Mouse (Mus musculus) lung, embryonic 14.5 days (tissue): ENCODE measurements around the gene Tifa. TPM values are rescaled to one million over a fixed set of nuclear protein-coding genes. Genes with fewer than 3 reads are reported as not detected.
A peak's percentile ranks its signal among the peaks of the same experiment; 100 is the strongest.
"Not testable (repeated sequence)": the region's sequence is repeated elsewhere in the genome, so short reads cannot be mapped to it uniquely, and the experiment has no call there.

Source experiments
- ATAC-seq: fragments of 200-750 bp; cut with Nextera tagmentation; 2 replicates; pipeline ENCODE4 v1.8.0; 2017; ENCODE audit warnings: mild to moderate bottlenecking, moderate TSS enrichment, moderate library complexity; ENCODE audit not compliant: insufficient read depth
- DNase-seq: peaks from one replicate; pipeline ENCODE4 v3.0.0-alpha.2; 2015
- H3K27ac ChIP-seq: fragments of 300-500 bp; sonication (generic); 2 replicates; pipeline ENCODE4 v1.5.1; 2014; ENCODE audit warnings: low read depth, mild to moderate bottlenecking, moderate library complexity
- H3K27me3 ChIP-seq: fragments of 300-500 bp; sonication (generic); 2 replicates; pipeline ENCODE4 v1.6.1; 2014; ENCODE audit warnings: low read length, control low read depth; ENCODE audit not compliant: insufficient read depth
- H3K36me3 ChIP-seq: fragments of 300-500 bp; sonication (generic); 2 replicates; pipeline ENCODE4 v1.6.1; 2014; ENCODE audit warnings: control low read depth; ENCODE audit not compliant: insufficient read depth
- H3K4me1 ChIP-seq: fragments of 300-500 bp; sonication (generic); 2 replicates; pipeline ENCODE4 v1.6.1; 2014; ENCODE audit warnings: antibody characterized with exemption, control low read depth; ENCODE audit not compliant: insufficient read depth
- H3K4me2 ChIP-seq: fragments of 300-500 bp; sonication (generic); 2 replicates; pipeline ENCODE4 v1.6.1; 2014; ENCODE audit warnings: mild to moderate bottlenecking
- H3K4me3 ChIP-seq: fragments of 300-500 bp; sonication (generic); 2 replicates; pipeline ENCODE4 v1.5.1; 2014; ENCODE audit warnings: low read depth, low read length
- H3K9ac ChIP-seq: fragments of 300-500 bp; sonication (generic); 2 replicates; pipeline ENCODE4 v1.6.1; 2014
- H3K9me3 ChIP-seq: fragments of 300-500 bp; sonication (generic); 2 replicates; pipeline ENCODE4 v1.6.1; 2016; ENCODE audit warnings: low read depth, low read length, control low read depth
- CTCF ChIP-seq: IDR thresholded peaks from 2 replicates; pipeline ENCODE4 v1.5.1; 2016; ENCODE audit warnings: antibody characterized with exemption, low read depth
- WGBS: fragments of 180-500 bp; shearing (Covaris S2); extraction: QIAGEN DNeasy Blood & Tissue Kit; methylation state at CpG from one replicate; pipeline ENCODE4 v1.1.7; 2014; 5-methylcytosine and 5-hydroxymethylcytosine counted together
- polyA plus RNA-seq: library from polyadenylated mRNA; unstranded; fragments of >200 nt; fragmentation: Nextera tagmentation; extraction: Ambion mirVana; gene quantifications from 2 replicates; pipeline ENCODE4 v1.2.1, GENCODE M21; 2014

Tifa gene
- polyA plus RNA-seq, 1 experiment from 2014 or later = 4.3 TPM

DNA sequence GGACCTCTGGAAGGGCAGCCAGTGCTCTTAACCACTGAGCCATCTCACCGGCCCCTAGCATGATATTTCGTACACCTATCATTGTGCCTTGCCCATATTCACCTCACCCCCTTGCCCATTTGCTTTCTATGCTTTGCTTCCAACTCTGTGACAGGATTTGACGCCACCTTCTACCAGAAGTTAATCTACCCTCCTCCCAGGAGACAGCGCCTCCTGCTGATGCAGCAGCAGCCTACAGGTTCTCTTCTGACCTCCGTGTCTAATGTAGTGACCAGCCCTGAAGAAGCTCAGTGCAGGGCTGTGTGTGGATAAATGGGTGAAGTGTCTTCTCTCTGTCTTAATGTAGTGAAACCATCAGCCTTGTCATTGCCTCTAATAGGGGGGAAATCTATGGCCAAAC, 25.1 kb upstream of the Tifa start:
- no peak for ATAC-seq
- Histone ChIP-seq H3K4me2 (no peak overlapping the region), H3K9me3 (no peaks in the 10 kb centered on the region), H3K4me1 (no peaks in the 10 kb centered on the region), H3K27ac (no peak overlapping the region), H3K9ac (no peak overlapping the region), H3K27me3 (no peaks in the 10 kb centered on the region), H3K4me3 (no peak overlapping the region), H3K36me3 (no peaks in the 10 kb centered on the region)
- WGBS = 56% methylated on average over 5 of the region's 5 CpGs
- no peak for DNase-seq
- TF ChIP-seq CTCF = peak; percentile 28; the same call in 1 of the 2 replicates

DNA sequence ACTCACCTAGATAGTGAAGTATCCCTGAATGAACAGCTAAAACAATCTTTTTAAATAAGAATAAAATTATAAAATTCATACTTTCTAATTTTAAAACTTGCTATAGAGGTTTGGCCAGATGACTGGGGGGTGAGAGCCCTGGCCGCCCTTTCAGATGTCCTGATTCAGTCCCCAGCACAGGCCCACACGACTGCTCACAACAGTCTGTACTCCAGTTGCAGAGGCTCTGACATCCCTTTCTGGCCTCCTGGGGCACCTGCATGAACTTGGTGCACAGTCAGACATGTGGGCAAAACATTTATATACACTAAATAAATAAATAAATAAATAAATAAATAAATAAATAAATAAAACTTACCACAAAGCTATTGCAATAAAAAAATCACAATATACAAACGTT, 23.6 kb upstream of the Tifa start:
- H3K4me3 ChIP-seq = no peak overlapping the region
- H3K9ac ChIP-seq = no peak overlapping the region
- H3K27me3 ChIP-seq = no peaks in the 10 kb centered on the region
- H3K4me2 ChIP-seq = no peak overlapping the region
- H3K36me3 ChIP-seq = no peaks in the 10 kb centered on the region
- no peaks in the 10 kb centered on the region for H3K4me1 ChIP-seq
- TF ChIP-seq CTCF = no peak
- WGBS = 57% methylated on average over 3 of the region's 3 CpGs
- no peaks in the 10 kb centered on the region for H3K9me3 ChIP-seq
- ATAC-seq = no peak
- no peak for DNase-seq
- no peak overlapping the region for H3K27ac ChIP-seq

DNA sequence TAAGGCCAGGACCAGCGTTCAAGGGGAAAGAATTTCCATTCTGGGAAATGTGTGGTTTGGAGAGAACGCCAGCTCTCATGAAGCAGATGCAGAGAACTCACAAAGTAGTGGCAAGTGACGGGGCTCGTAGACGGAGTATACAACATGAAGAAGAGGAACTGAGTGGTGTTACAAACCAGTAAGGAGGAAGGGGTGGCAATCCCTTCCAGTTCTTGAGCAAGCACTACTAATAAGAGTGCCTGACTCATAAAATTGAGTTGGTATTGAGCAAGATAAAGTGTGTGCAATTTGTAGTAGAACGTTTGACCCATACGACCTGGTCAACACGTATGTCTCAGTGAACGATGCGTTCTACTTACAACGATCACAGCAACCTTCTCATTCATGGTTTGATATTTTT, 20.5 kb upstream of the Tifa start:
- Histone ChIP-seq H3K4me2 (no peak overlapping the region), H3K27ac (no peak overlapping the region), H3K9ac (no peak overlapping the region), H3K9me3 (no peaks in the 10 kb centered on the region), H3K4me3 (no peak overlapping the region), H3K27me3 (no peaks in the 10 kb centered on the region), H3K4me1 (no peaks in the 10 kb centered on the region), H3K36me3 (no peaks in the 10 kb centered on the region)
- TF ChIP-seq CTCF = no peak
- DNase-seq (no peak), ATAC-seq (no peak)
- WGBS = 87% methylated on average over 11 of the region's 11 CpGs

DNA sequence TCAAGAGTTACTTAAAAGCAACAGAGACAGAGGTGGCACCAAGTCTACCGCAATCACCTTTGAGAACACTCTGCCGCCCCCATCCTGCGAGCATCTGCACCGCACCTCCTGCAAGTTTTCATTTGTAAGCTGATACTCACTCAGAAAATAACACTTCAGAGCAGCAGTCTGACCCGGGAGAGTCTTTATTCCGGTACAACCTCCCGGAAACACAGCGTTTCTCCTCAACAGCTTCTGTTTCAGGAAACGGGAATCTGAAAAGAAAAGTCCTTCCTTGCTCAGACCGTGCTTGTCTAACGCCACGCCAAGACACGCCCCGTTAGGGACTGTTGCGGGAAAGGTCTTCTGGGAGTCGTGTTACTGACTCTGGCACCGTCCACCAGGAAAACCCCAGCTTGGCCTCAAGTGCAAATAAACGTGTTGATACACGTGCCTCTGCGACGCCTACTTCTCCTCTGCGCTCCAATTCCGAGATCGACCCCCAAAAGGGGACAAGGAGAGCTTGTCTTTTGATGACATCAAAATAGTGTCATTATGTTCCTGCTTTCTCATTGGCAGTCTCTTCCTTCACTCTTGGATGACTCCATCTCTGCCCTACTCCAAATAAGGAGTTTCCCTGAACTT, 9.5 kb upstream of the Tifa start, which contains the start of gene Alpk1:
Gene Alpk1, minus strand, starts transcription at position 507 of the 624 bp plus-strand sequence.
- WGBS = under 1% methylated on average over 24 of the region's 24 CpGs
- peak within 1 kb of the TSS; percentile 46 for H3K4me3 ChIP-seq
- peak within 1 kb of the TSS; percentile 70 for H3K4me2 ChIP-seq
- no peaks in the 10 kb centered on the region for H3K9me3 ChIP-seq
- DNase-seq (peak; percentile 83), ATAC-seq (peak; percentile 93)
- TF ChIP-seq CTCF = peak; percentile 59
- H3K36me3 ChIP-seq = no peaks in the 10 kb centered on the region
- peak within 1 kb of the TSS; percentile 53 for H3K9ac ChIP-seq
- no peaks in the 10 kb centered on the region for H3K27me3 ChIP-seq
- H3K4me1 ChIP-seq = no peaks in the 10 kb centered on the region
- H3K27ac ChIP-seq = peak within 1 kb of the TSS; percentile 65

DNA sequence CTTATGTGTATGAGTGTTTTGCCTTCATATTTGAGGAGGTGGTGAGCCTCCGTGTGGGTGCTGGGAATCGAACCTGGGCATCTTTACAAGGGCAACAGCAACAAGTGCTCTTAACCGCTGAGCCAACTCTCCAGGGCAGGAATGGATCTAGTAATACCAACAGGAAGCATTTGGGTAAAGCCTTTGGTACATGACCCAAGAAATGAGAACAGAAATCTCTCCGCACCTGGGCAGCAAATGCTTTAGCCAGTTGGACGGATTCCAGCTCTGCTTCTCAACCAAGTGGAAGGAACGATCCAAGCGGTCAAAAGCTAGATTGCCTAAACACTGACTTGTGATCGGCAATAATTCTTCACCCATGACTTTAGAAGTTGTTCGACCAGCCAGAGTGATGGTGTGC, 8.7 kb upstream of the Tifa start:
- Histone ChIP-seq H3K9me3 (no peaks in the 10 kb centered on the region), H3K27ac (no peak overlapping the region), H3K4me3 (no peak overlapping the region), H3K27me3 (no peaks in the 10 kb centered on the region), H3K36me3 (no peaks in the 10 kb centered on the region), H3K4me2 (no peak overlapping the region), H3K4me1 (no peaks in the 10 kb centered on the region), H3K9ac (no peak overlapping the region)
- no peak for ATAC-seq
- DNase-seq = no peak
- 90% methylated on average over 9 of the region's 9 CpGs for WGBS
- TF ChIP-seq CTCF = no peak

DNA sequence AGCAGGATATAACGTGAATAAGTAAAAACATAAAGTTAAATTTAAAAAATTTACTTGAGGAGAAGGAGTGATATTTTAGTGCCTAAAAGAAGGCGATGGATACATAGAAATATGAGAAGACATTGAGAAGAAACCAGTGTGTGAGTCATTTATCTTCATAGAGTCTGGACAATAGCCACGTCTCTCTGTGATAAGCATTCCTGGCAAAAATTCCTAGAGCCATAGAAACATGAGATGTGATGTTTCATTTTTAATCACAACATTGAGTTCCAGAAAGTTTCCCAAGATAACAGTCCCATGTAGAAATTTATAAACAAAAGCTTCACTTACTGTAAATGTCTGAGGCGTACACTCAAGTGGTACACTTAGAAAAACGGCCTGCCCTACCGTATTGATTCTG, 6.7 kb upstream of the Tifa start:
- H3K9me3 ChIP-seq = no peaks in the 10 kb centered on the region
- H3K9ac ChIP-seq = no peak overlapping the region
- H3K4me3 ChIP-seq = no peak overlapping the region
- H3K36me3 ChIP-seq = no peaks in the 10 kb centered on the region
- no peak for TF ChIP-seq CTCF
- ATAC-seq (no peak), DNase-seq (peak; percentile 68)
- WGBS = 51% methylated on average over 6 of the region's 6 CpGs
- no peaks in the 10 kb centered on the region for H3K4me1 ChIP-seq
- no peak overlapping the region for H3K27ac ChIP-seq
- H3K4me2 ChIP-seq = no peak overlapping the region
- H3K27me3 ChIP-seq = peaks cover under 1% of the 10 kb centered on the region; the same call in 1 of the 2 replicates

DNA sequence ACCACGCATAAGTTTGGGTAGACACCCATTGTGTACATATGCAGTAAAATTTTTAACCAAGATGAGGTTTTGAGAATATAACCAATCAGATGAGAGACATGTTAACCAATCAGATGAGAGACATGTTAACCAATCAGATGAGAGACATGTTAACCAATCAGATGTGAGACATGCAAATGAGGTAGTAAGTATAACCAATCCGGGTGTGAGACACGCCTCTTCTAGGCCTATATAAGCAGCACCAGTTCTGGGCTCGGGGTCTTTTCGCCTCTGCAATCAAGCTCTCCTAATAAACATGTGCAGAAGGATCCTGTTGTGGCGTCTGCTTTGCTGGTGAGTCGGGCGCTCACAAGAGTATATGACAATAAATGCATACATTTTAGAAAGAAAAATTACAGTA, 5.9 kb upstream of the Tifa start:
- not testable (repeated sequence) for H3K27me3 ChIP-seq, H3K27ac ChIP-seq, ATAC-seq, H3K4me1 ChIP-seq, DNase-seq, H3K9ac ChIP-seq, H3K36me3 ChIP-seq, H3K4me2 ChIP-seq, H3K9me3 ChIP-seq, H3K4me3 ChIP-seq
- 94% methylated on average over 8 of the region's 8 CpGs for WGBS

DNA sequence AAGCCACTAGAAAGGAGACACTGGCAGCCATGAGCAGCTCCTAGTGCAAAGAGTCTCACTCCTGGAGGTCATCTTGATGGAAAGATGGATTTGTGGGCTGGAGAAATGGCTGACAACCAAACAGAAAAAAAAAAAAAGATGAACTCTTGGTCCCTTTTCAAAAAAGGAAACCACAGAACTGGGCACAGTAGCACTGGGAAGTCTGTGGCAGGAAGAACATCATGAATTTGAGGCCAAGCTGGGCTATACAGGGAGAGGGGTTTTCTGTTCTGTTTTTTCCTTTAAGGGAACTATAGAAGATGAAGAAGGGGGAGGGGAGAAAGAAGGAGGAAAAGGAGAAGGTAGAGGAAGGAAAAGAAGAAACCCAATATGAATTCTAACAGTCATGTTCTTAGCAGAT, 2.6 kb upstream of the Tifa start:
- Histone ChIP-seq H3K4me2 (no peak overlapping the region), H3K27me3 (peaks cover 18% of the 10 kb centered on the region), H3K9me3 (no peaks in the 10 kb centered on the region), H3K4me3 (no peak overlapping the region), H3K9ac (no peak overlapping the region), H3K36me3 (no peaks in the 10 kb centered on the region), H3K27ac (no peak overlapping the region), H3K4me1 (no peaks in the 10 kb centered on the region)
- ATAC-seq = no peak
- TF ChIP-seq CTCF = no peak
- no peak for DNase-seq
